ENCODE assay signal across 7 mouse cellular contexts in genomic region chr13:23453926-23454325, GRCm38 (mm10). TPM values are rescaled to one million over a fixed set of nuclear protein-coding genes. Genes with fewer than 3 reads are reported as not detected.
A peak's percentile ranks its signal among the peaks of the same experiment; 100 is the strongest.
DNase-seq lines count a peak whose midpoint lies in the region; ATAC-seq and TF ChIP-seq lines count a peak whose summit lies in the region.

No protein-coding gene starts in this region.

- peak overlapping the region; percentile 56 for H3K9ac ChIP-seq in neural tube, embryonic 11.5 days (ENCODE audit: low read length)
- H3K9ac ChIP-seq in neural tube, embryonic 15.5 days (replicated peaks) = peak overlapping the region; percentile 60

- no peak overlapping the region for H3K27ac ChIP-seq in neural tube, embryonic 11.5 days (ENCODE audit: low read depth, low read length)
- peak overlapping the region; percentile 45 for H3K27ac ChIP-seq in embryonic fibroblast, embryonic 13.5 days (ENCODE audit: insufficient read depth, low read length)
- peak overlapping the region; percentile 80 for H3K27ac ChIP-seq in neural tube, embryonic 15.5 days (replicated peaks)

- H3K4me1 ChIP-seq in neural tube, embryonic 11.5 days (ENCODE audit: control insufficient read depth, insufficient read depth, low read length) = no peaks in the 10 kb centered on the region
- peaks cover 3% of the 10 kb centered on the region; the same call in 1 of the 2 replicates for H3K4me1 ChIP-seq in embryonic fibroblast, embryonic 13.5 days (ENCODE audit: control insufficient read depth, insufficient read depth, low read length)
- H3K4me1 ChIP-seq in neural tube, embryonic 15.5 days = peaks cover 8% of the 10 kb centered on the region

- TF ChIP-seq CTCF in embryonic fibroblast, embryonic 13.5 days (IDR thresholded peaks at IDR 0.05; ENCODE audit: borderline replicate concordance, insufficient read depth, low read length) = no peak

- peak overlapping the region; percentile 48 for H3K4me3 ChIP-seq in neural tube, embryonic 11.5 days (ENCODE audit: low read depth, low read length)
- H3K4me3 ChIP-seq in embryonic fibroblast, embryonic 13.5 days (ENCODE audit: insufficient read depth, low read length) = peak overlapping the region; percentile 78
- H3K4me3 ChIP-seq in neural tube, embryonic 15.5 days (replicated peaks) = peak overlapping the region; percentile 69

- DNase-seq in neural tube, embryonic 11.5 days (ENCODE audit: low spot score) = no peak
- DNase-seq in neural tube, embryonic 10.5 days (ENCODE audit: extremely low spot score, low spot score) = no peak
- peak; percentile 28 for DNase-seq in kidney, postnatal 10 days
- no peak for DNase-seq in layer of hippocampus, adult 9-11 months

- no peak for TF ChIP-seq POLR2A in embryonic fibroblast, embryonic 13.5 days (IDR thresholded peaks at IDR 0.05; ENCODE audit: low read depth, low read length)

- peak overlapping the region; percentile 61 for H3K4me2 ChIP-seq in neural tube, embryonic 11.5 days (ENCODE audit: low read depth)
- H3K4me2 ChIP-seq in neural tube, embryonic 15.5 days = peak overlapping the region; percentile 60

- no peak for ATAC-seq in neural tube, embryonic 11.5 days (ENCODE audit: insufficient read depth, low FRiP score, low TSS enrichment)
- ATAC-seq in neural tube, embryonic 15.5 days (ENCODE audit: low FRiP score) = no peak
- no peak for ATAC-seq in monocyte, adult 5-6 weeks (replicated peaks; ENCODE audit: insufficient number of reproducible peaks, low FRiP score, low TSS enrichment, poor library complexity, severe bottlenecking)

- no peaks in the 10 kb centered on the region for H3K9me3 ChIP-seq in neural tube, embryonic 11.5 days (ENCODE audit: control insufficient read depth, low read length)
- H3K9me3 ChIP-seq in neural tube, embryonic 15.5 days (replicated peaks) = no peaks in the 10 kb centered on the region

- H3K27me3 ChIP-seq in neural tube, embryonic 11.5 days (ENCODE audit: control insufficient read depth, insufficient read depth, low read length) = no peaks in the 10 kb centered on the region
- no peaks in the 10 kb centered on the region for H3K27me3 ChIP-seq in neural tube, embryonic 15.5 days (replicated peaks)

- no peaks in the 10 kb centered on the region for H3K36me3 ChIP-seq in neural tube, embryonic 11.5 days (ENCODE audit: control insufficient read depth, insufficient read depth, low read length)
- H3K36me3 ChIP-seq in neural tube, embryonic 15.5 days = no peaks in the 10 kb centered on the region

- WGBS in neural tube, embryonic 11.5 days = 2% methylated on average over 9 of the region's 9 CpGs
- 2% methylated on average over 9 of the region's 9 CpGs for WGBS in neural tube, embryonic 15.5 days

RNA-seq across cellular contexts. Expression of gene Btn1a1, which starts 11.8 kb away (rescaled TPM):
- polyA plus RNA-seq in neural tube, embryonic 11.5 days (2014; fragmentation: Nextera tagmentation; extraction: Ambion mirVana) = 0.16 TPM in 1 of 2 replicates, not detected in the other
- polyA plus RNA-seq in embryonic fibroblast, embryonic 13.5 days (2011; ENCODE audit: insufficient read length, low read depth, missing spikeins) = not detected in 2 replicates
- polyA plus RNA-seq in neural tube, embryonic 15.5 days (2015; fragmentation: Nextera tagmentation; extraction: Ambion mirVana) = 0.15 TPM in 1 of 2 replicates, not detected in the other
- total RNA-seq in monocyte, adult 5-6 weeks (2017) = not detected in 3 replicates

RNA-seq across cellular contexts. Expression of gene Abt1, which starts 30.3 kb away (rescaled TPM):
- polyA plus RNA-seq in neural tube, embryonic 11.5 days (2014; fragmentation: Nextera tagmentation; extraction: Ambion mirVana) = 13.3 and 13.7 TPM in 2 replicates
- 4.2 and 4.7 TPM in 2 replicates for polyA plus RNA-seq in embryonic fibroblast, embryonic 13.5 days (2011; ENCODE audit: insufficient read length, low read depth, missing spikeins)
- 9.3 and 10.3 TPM in 2 replicates for polyA plus RNA-seq in neural tube, embryonic 15.5 days (2015; fragmentation: Nextera tagmentation; extraction: Ambion mirVana)
- total RNA-seq in monocyte, adult 5-6 weeks (2017) = 12.1 to 15.9 TPM (median 13.2 TPM) in 3 replicates

RNA-seq across cellular contexts. Expression of gene Btn2a2, which starts 34.7 kb away (rescaled TPM):
- 0.65 and 0.81 TPM in 2 replicates for polyA plus RNA-seq in neural tube, embryonic 11.5 days (2014; fragmentation: Nextera tagmentation; extraction: Ambion mirVana)
- not detected in 2 replicates for polyA plus RNA-seq in embryonic fibroblast, embryonic 13.5 days (2011; ENCODE audit: insufficient read length, low read depth, missing spikeins)
- polyA plus RNA-seq in neural tube, embryonic 15.5 days (2015; fragmentation: Nextera tagmentation; extraction: Ambion mirVana) = 0.14 and 0.22 TPM in 2 replicates
- not detected in 3 replicates for total RNA-seq in monocyte, adult 5-6 weeks (2017)
